Mouse (Mus musculus) left cerebral cortex, adult 9 months (tissue): Measurements from ENCODE around the gene Trit1.
"Not testable (repeated sequence)": the region's sequence is repeated elsewhere in the genome, so short reads cannot be mapped to it uniquely, and the experiment has no call there.

ENCODE experiments used
- DNase-seq, 2 experiments: peaks; one replicate each; pipeline ENCODE4 v3.0.0; 2022; ENCODE audit warnings: low spot score in 2 of 2

Trit1 gene

GRCm38 (mm10) chr4:123016451-123016957 lies at the start of gene Trit1:
TSS of gene Trit1 (plus strand) at chr4:123016597.
- DNase-seq, result peak; percentile 75 to 94

GRCm38 (mm10) chr4:122968106-122968505 lies 48.3 kb upstream of the Trit1 start:
- no peak for DNase-seq

- no peak for DNase-seq
Measured at GRCm38 (mm10) chr4:122971191-122971590, 45.2 kb upstream of the Trit1 start.

- DNase-seq, result no peak
Measured at GRCm38 (mm10) chr4:122971646-122972045, 44.8 kb upstream of the Trit1 start.

- no peak for DNase-seq
Measured at GRCm38 (mm10) chr4:122972056-122972455, 44.3 kb upstream of the Trit1 start.

GRCm38 (mm10) chr4:122974976-122975520 lies 41.3 kb upstream of the Trit1 start:
- DNase-seq, result no peak

GRCm38 (mm10) chr4:122976885-122977284 lies 39.5 kb upstream of the Trit1 start:
- no peak for DNase-seq

GRCm38 (mm10) chr4:122978850-122979249 lies 37.5 kb upstream of the Trit1 start:
- no peak for DNase-seq

GRCm38 (mm10) chr4:122979826-122980225 lies 36.6 kb upstream of the Trit1 start:
- DNase-seq, result no peak

GRCm38 (mm10) chr4:122980684-122981083 lies 35.7 kb upstream of the Trit1 start:
- no peak for DNase-seq

- no peak for DNase-seq
Measured at GRCm38 (mm10) chr4:122981238-122981637, 35.2 kb upstream of the Trit1 start.

GRCm38 (mm10) chr4:122981930-122982329 lies 34.5 kb upstream of the Trit1 start:
- no peak for DNase-seq

GRCm38 (mm10) chr4:122982537-122982936 lies 33.9 kb upstream of the Trit1 start:
- DNase-seq, result no peak

GRCm38 (mm10) chr4:122983486-122984261 lies 32.7 kb upstream of the Trit1 start:
- DNase-seq, result no peak

GRCm38 (mm10) chr4:122985110-122985509 lies 31.3 kb upstream of the Trit1 start:
- peak in 1 of 2 experiments; percentile 85 for DNase-seq

- DNase-seq, result no peak
Measured at GRCm38 (mm10) chr4:122987421-122987820, 29.0 kb upstream of the Trit1 start.

- not testable (repeated sequence) for DNase-seq
Measured at GRCm38 (mm10) chr4:122988004-122988403, 28.4 kb upstream of the Trit1 start.

GRCm38 (mm10) chr4:122991177-122991576 lies 25.2 kb upstream of the Trit1 start:
- DNase-seq, result no peak

- no peak for DNase-seq
Measured at GRCm38 (mm10) chr4:122992276-122992675, 24.1 kb upstream of the Trit1 start.

- DNase-seq, result peak; percentile 45 to 89
Measured at GRCm38 (mm10) chr4:122995404-122996220, 20.8 kb upstream of the Trit1 start, which contains the start of gene Mycl. TSS of gene Mycl (plus strand) at chr4:122995652.

GRCm38 (mm10) chr4:122996221-122996617 lies 20.2 kb upstream of the Trit1 start:
- DNase-seq, result no peak
